21 mouse cellular contexts compared by ENCODE assay signal in the genomic region with DNA sequence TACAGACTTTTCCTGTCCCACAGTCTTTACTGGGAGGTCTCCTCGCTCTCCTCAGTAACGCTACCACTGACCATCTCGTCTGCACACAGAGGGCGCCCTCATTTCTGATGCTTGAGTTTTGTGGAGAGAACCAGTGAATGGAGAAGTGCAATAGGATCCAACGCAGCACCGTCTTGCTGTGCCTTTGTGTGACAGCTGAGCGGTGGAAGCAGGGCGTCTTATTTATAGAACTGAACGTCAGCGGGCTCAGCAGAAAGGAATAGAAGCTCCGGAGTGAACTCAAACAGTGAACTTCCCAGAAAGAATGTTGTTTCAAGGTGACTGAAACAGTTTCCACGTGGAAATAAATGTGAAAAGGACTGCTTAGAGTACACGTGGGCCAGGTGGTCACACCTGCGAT. TPM values are rescaled to one million over a fixed set of nuclear protein-coding genes. Genes with fewer than 3 reads are reported as not detected.
A peak's percentile ranks its signal among the peaks of the same experiment; 100 is the strongest.
DNase-seq lines count a peak whose midpoint lies in the region; ATAC-seq and TF ChIP-seq lines count a peak whose summit lies in the region.
"Had no signal": no experiment of that assay in that cellular context is flagged by ENCODE, and none has a peak within 500 bp of the region (broad histone marks: within the 10 kb centered on the region; RNA-seq: fewer than 3 reads in every experiment).

No protein-coding gene starts in this region.

- TF ChIP-seq EP300 in stomach, postnatal 0 days (optimal IDR thresholded peaks at IDR 0.05): no peak

- no peaks in the 10 kb centered on the region for H3K4me1 ChIP-seq in forebrain, embryonic 12.5 days
- H3K4me1 ChIP-seq in forebrain, embryonic 16.5 days (replicated peaks; ENCODE audit: control insufficient read depth, insufficient read depth, low read length): no peaks in the 10 kb centered on the region
- H3K4me1 ChIP-seq in stomach, postnatal 0 days (replicated peaks; ENCODE audit: control insufficient read depth, insufficient read depth): no peaks in the 10 kb centered on the region
- H3K4me1 ChIP-seq: hindbrain, embryonic 13.5 days; limb, embryonic 10.5 days had no signal

- 60% methylated on average over 14 of the region's 14 CpGs for WGBS in forebrain, embryonic 12.5 days
- WGBS in forebrain, embryonic 16.5 days: 54% methylated on average over 14 of the region's 14 CpGs
- whole genome bisulfite sequencing in stomach, postnatal 0 days: 63% methylated on average over 14 of the region's 14 CpGs

- peak; percentile 3 for DNase-seq in heart, adult 8-10 months (ENCODE audit: low spot score)
- DNase-seq in heart, postnatal 25 days (ENCODE audit: low spot score): no peak
- DNase-seq in right cerebral cortex, postnatal 10 days (ENCODE audit: low spot score in 2 of 2): peak; percentile 49 to 58
- DNase-seq in right cerebral cortex, postnatal 4 days: no peak
- DNase-seq in stomach, postnatal 0 days (ENCODE audit: low spot score): no peak
- no peak for DNase-seq in urinary bladder, postnatal 10 days (ENCODE audit: low spot score)
- DNase-seq: adrenal gland, adult 8-10 months; cerebellum, adult 11-12 months; cerebellum, postnatal 25 days; kidney, adult 9 months; kidney, postnatal 4 days; lung, embryonic 14.5 days; retina, postnatal 1 day had no signal

- 0 out of 2 replicates have a peak, but pooled peaks have one; percentile 33 for ATAC-seq in forebrain, embryonic 12.5 days (ENCODE audit: low FRiP score)
- ATAC-seq in forebrain, embryonic 16.5 days: no peak
- 0 out of 2 replicates have a peak, but pooled peaks have one; percentile 10 for ATAC-seq in stomach, postnatal 0 days (ENCODE audit: low FRiP score, low TSS enrichment)
- ATAC-seq: CD4-positive, CD25-positive, alpha-beta regulatory T cell, adult 4 months had no signal

- H3K27me3 ChIP-seq in forebrain, embryonic 12.5 days: no peaks in the 10 kb centered on the region
- H3K27me3 ChIP-seq in forebrain, embryonic 16.5 days (replicated peaks; ENCODE audit: control insufficient read depth, insufficient read depth, low read length): no peaks in the 10 kb centered on the region
- no peaks in the 10 kb centered on the region for H3K27me3 ChIP-seq in stomach, postnatal 0 days (ENCODE audit: control insufficient read depth, insufficient read depth, low read length)
- H3K27me3 ChIP-seq: hindbrain, embryonic 13.5 days had no signal

- no peaks in the 10 kb centered on the region for H3K9me3 ChIP-seq in forebrain, embryonic 12.5 days
- H3K9me3 ChIP-seq in forebrain, embryonic 16.5 days (ENCODE audit: control insufficient read depth, low read length): no peaks in the 10 kb centered on the region
- no peaks in the 10 kb centered on the region for H3K9me3 ChIP-seq in stomach, postnatal 0 days (ENCODE audit: control insufficient read depth, low read length)
- H3K9me3 ChIP-seq: hindbrain, embryonic 13.5 days; limb, embryonic 10.5 days had no signal

- no peak overlapping the region for H3K27ac ChIP-seq in forebrain, embryonic 12.5 days
- no peak overlapping the region for H3K27ac ChIP-seq in forebrain, embryonic 16.5 days (ENCODE audit: low read length)
- no peak overlapping the region for H3K27ac ChIP-seq in stomach, postnatal 0 days (replicated peaks)
- H3K27ac ChIP-seq: hindbrain, embryonic 13.5 days; limb, embryonic 10.5 days; macrophage had no signal

- peaks cover 51% of the 10 kb centered on the region for H3K36me3 ChIP-seq in forebrain, embryonic 12.5 days (replicated peaks)
- H3K36me3 ChIP-seq in forebrain, embryonic 16.5 days (ENCODE audit: control insufficient read depth, insufficient read depth): peaks cover 21% of the 10 kb centered on the region
- H3K36me3 ChIP-seq in stomach, postnatal 0 days (ENCODE audit: control insufficient read depth, insufficient read depth, low read length): peaks cover 10% of the 10 kb centered on the region; the same call in 1 of the 2 replicates

- intact Hi-C loops in heart, postnatal 25 days (cut with DNase I): loop anchor here (5.0 kb wide), 1 partner anchor 435 kb away; no protein-coding TSS in a partner anchor

- TF ChIP-seq CTCF in stomach, postnatal 0 days (IDR thresholded peaks at IDR 0.05; ENCODE audit: low read depth): no peak

- no peak overlapping the region for H3K9ac ChIP-seq in forebrain, embryonic 12.5 days
- no peak overlapping the region for H3K9ac ChIP-seq in forebrain, embryonic 16.5 days (replicated peaks; ENCODE audit: low read depth, low read length)
- H3K9ac ChIP-seq in stomach, postnatal 0 days (ENCODE audit: low read length): no peak overlapping the region
- H3K9ac ChIP-seq: hindbrain, embryonic 13.5 days; lung, embryonic 14.5 days had no signal

- no peak overlapping the region for H3K4me2 ChIP-seq in forebrain, embryonic 12.5 days
- H3K4me2 ChIP-seq in forebrain, embryonic 16.5 days (ENCODE audit: low read length): no peak overlapping the region
- H3K4me2 ChIP-seq in stomach, postnatal 0 days (replicated peaks; ENCODE audit: low read depth): no peak overlapping the region
- H3K4me2 ChIP-seq: hindbrain, embryonic 13.5 days; liver, embryonic 11.5 days; lung, embryonic 14.5 days; midbrain, embryonic 11.5 days had no signal

- no peak overlapping the region for H3K4me3 ChIP-seq in forebrain, embryonic 12.5 days (replicated peaks)
- H3K4me3 ChIP-seq in forebrain, embryonic 16.5 days (replicated peaks; ENCODE audit: low read length): no peak overlapping the region
- no peak overlapping the region for H3K4me3 ChIP-seq in stomach, postnatal 0 days (ENCODE audit: low read depth, low read length)
- H3K4me3 ChIP-seq: hindbrain, embryonic 13.5 days; limb, embryonic 10.5 days had no signal

RNA-seq across cellular contexts. Expression of gene Gpr180, which starts 25.7 kb away (rescaled TPM):
- polyA plus RNA-seq in forebrain, embryonic 12.5 days (2016; fragmentation: Nextera tagmentation; extraction: Ambion mirVana): 29.9 and 31.9 TPM in 2 replicates
- polyA plus RNA-seq in forebrain, embryonic 16.5 days (2015; fragmentation: Nextera tagmentation; extraction: Ambion mirVana): 32.7 and 33.5 TPM in 2 replicates
- 10 to 100 TPM; 18.2 to 22.9 (median 21.9) TPM for total RNA-seq in heart, adult 8-10 months (2022)
- total RNA-seq in heart, postnatal 25 days (2021): 10 to 100 TPM; 20.3 to 21.1 TPM
- polyA plus RNA-seq in stomach, postnatal 0 days (2015; fragmentation: Nextera tagmentation; extraction: Ambion mirVana): 38.9 and 40.3 TPM in 2 replicates

RNA-seq across cellular contexts. Expression of gene Tgds, which starts 30.1 kb away (rescaled TPM):
- 24.7 and 26.9 TPM in 2 replicates for polyA plus RNA-seq in forebrain, embryonic 12.5 days (2016; fragmentation: Nextera tagmentation; extraction: Ambion mirVana)
- 20.2 and 22.8 TPM in 2 replicates for polyA plus RNA-seq in forebrain, embryonic 16.5 days (2015; fragmentation: Nextera tagmentation; extraction: Ambion mirVana)
- total RNA-seq in heart, adult 8-10 months (2022): 10 to 100 TPM in 1 of 4 experiments, 1 to 10 TPM in 3; 7.8 to 10.5 (median 9.2) TPM
- total RNA-seq in heart, postnatal 25 days (2021): 10 to 100 TPM in 1 of 2 experiments, 1 to 10 TPM in 1; 9.5 to 10.1 TPM
- polyA plus RNA-seq in stomach, postnatal 0 days (2015; fragmentation: Nextera tagmentation; extraction: Ambion mirVana): 19.6 and 21.5 TPM in 2 replicates

Comparison
In these comparisons a context has a peak if more than half of its experiments do, and no peak if none do; other contexts are left out.
1. DNase-seq: peak in heart, adult 8-10 months (single experiment) and right cerebral cortex, postnatal 10 days (2 of 2); none in heart, postnatal 25 days (single experiment), right cerebral cortex, postnatal 4 days (single experiment), stomach, postnatal 0 days (single experiment) and urinary bladder, postnatal 10 days (single experiment).